Mouse (Mus musculus): ENCODE measurements around the gene Atg3.

- no peak for TF ChIP-seq GATA1 (IDR thresholded peaks at IDR 0.05; ENCODE audit: borderline replicate concordance, low read length)
- TF ChIP-seq FLI1 (IDR thresholded peaks at IDR 0.05; ENCODE audit: low read length), result no peak
Measured at GRCm38 (mm10) chr16:45110498-45110897, 48.1 kb upstream of the Atg3 start.
